Mouse (Mus musculus): ENCODE data around the gene Nme7.

Nme7 gene

DNA sequence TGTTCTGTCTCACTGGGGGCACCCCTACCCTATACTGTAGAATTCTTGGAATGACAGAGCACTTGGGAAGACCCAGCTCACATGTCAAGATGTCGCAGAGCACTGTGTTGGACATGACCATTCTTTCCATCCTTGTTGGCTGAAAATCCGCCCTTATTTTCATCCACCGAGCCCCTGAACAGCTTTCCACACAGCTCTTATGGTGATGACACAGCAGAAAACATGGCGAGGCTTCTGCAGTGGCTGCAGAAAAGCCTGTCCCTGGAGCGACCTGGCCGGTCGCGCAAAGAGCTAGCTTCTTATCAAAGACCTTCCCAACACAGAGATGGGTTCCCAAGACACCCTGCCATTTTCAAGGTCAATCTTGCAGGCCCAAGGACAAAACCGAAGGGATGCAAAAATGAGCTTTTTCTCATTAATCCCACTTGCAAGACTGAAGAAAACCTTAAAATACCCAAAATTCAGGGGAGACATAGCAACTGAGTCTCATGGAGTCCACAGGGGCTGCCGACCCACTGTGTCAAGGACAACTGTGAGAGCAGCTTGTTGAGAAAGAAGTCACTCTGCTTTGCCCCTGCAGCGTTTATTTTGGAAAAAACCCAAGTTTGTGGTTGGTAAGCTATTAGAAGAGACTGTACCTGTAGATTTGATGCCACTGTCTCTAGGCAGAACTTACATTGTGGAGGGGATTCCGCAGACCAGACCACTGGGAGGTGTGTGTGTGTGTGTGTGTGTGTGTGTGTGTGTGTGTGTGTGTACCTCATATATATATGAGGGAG, 155.4 kb downstream of the Nme7 start:
- no peak for DNase-seq (ENCODE audit: low read depth)

DNA sequence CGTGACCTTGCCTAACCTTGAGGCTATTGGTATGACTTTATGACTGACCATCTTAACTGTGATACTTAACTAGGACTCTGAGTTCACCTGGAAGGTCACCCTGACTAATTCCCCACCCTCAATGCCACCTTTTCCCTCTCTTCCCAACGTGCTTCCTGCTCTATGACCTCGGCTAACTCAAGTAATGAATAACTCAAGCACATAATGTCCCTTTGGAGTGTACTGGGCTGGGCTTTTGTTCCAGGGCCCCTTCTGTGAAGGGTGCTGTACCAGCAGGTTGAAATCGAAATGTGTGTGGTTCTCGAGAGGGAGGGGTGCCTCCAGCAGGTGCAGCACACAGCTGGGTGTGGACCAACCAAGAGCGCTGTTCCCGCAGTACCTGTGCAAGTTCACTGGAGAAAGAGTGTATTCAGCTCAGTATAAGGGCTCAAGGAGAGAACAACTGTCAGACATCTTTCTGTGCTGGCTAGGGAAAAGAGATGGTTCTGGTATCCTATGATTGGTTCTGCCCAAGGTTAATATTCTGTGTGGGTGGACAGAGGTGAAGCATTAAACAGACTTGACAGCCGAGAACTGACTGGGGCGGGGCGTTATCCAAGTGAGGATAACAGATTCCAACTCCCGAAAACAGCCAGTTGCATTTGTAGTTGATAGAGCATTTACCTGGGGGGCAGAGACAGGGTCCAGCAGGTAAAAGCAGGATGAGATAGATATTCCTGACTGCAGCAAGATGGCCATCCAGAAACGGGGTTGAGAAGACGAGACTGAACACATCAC, 157.2 kb downstream of the Nme7 start:
- no peak for DNase-seq (ENCODE audit: low read depth)

DNA sequence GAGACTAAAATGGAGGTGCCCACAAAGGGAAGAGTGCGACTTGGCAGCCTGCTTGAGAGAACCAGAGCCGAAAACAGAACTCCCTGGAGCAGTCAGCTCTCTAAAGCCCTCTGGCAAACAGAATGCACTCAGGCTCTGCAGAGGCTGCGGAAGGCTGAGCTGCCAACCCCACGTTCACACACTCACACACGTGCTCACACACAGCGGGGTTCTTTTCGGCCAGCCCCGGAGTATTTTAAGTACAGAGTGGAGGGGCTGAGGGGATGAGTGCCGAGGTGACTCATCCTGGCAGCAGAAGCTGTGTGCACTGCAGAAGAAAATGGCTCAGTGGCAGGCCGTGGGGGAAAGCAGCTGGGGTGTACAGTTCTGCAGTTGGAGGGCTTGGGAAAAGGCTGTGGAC, 157.8 kb downstream of the Nme7 start:
- DNase-seq (ENCODE audit: low read depth), result no peak

DNA sequence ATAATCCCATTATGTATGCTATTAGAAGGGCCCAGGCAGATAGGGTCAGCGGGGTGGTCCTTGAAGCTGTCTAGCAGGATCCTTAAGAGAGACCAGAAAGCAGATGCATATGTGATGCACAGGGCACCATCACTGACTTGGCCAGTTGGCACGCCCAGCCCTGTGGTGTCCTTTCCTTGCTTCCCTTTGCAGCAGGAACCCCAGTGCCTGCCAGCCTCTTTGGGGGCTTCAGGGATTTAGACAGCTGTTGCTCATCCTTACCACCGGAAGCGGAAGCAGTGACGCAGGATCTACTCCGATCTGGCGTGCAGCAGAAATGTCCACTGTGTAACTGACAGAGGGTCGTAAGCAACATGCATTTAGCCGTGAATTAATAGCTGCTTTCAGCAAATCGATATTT, 163.5 kb downstream of the Nme7 start:
- DNase-seq (ENCODE audit: low read depth), result no peak

DNA sequence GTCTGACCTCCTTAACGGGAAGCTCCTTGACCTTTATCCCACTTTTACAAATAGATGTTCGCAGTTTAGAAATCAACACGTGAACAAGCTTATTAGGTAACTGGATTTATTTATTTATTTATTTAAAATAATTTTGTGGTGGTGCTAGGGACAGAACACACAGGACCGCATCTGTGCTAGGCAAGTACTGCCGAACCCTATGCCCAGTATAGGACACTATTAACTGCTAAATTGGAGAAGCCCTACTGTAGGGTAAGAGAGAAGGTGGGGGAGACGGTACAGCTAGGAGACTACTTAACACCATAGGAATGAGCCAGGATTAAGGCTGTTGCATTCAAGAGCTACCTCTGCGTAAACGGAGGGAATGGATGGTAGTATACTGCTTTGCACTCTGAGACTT, 164.4 kb downstream of the Nme7 start:
- DNase-seq (ENCODE audit: low read depth), result no peak

DNA sequence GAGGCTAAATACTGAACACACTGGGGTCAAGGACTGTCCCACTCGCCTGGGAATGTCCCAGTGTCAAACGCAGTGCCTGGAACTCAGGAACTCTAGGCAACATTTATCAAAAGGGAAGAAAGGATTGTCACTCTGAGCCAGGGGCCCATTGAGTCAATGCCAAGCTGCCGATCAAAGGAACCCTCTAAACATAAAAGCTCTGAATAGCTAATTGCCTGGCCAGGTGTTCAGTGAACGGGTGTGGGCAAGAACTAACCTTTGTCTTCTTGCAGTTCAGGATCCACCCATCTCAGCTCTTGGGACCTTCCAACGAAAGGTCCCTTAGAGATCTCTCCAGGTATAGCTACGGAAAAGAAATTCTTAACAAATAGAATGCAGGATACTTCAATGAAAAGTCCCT, 167.1 kb downstream of the Nme7 start:
- no peak for DNase-seq (ENCODE audit: low read depth)

DNA sequence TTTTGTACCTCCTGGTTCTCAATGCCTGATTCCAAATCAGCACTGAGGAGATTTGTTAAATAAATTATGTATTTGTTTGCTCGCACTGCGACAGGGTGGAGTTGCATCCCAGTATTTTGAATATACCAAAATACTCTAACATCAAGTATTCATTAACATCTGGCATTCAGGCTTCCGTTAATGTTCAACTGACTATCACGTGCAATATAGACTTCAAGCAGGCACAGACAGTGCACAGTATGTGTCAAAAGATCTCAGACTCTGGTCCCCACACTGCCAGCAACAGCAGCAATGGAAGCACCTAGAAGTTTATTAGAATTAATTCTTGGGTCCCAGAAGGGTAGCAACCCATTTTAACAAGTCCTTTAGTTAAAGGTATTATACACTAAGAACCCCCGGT, 167.7 kb downstream of the Nme7 start:
- no peak for DNase-seq (ENCODE audit: low read depth)

DNA sequence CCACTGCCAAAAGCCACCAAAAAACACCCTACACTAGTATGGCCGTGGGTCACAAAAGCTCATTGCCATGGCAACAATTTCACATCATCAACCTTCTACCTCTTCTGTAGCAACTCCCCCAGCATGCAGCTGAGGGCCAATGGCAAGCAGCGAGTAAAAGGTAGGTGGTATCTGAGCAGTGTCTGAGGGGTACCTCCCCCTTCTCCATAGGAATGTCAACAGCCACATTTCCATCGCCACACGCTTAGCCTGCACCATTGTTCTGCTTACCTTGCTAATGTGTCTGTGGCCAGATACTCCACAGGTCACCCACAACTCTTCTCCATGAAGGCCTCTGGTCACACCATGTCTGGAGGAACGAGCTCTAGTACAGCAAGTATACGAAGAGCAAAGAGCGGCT, 169.5 kb downstream of the Nme7 start:
- DNase-seq (ENCODE audit: low read depth), result no peak

DNA sequence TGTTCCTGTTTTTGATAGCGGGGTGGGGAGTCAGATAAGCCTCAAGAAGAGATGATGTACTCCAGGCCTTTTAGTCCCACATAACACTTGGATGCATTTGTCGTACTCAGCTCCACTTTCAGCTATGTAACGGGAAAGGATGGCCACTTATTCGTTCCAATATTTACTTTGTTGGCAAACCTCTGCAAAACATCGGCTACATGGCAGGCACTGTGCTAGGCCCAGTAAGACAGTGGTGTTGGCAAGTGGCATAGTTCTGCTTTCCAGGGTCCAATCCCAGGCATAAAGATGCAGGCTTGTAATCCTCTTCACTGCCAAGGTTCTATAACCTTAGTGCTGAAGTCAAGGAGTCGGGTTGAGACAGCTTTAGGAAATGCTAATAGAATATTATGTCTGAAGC, 170.4 kb downstream of the Nme7 start:
- no peak for DNase-seq (ENCODE audit: low read depth)

DNA sequence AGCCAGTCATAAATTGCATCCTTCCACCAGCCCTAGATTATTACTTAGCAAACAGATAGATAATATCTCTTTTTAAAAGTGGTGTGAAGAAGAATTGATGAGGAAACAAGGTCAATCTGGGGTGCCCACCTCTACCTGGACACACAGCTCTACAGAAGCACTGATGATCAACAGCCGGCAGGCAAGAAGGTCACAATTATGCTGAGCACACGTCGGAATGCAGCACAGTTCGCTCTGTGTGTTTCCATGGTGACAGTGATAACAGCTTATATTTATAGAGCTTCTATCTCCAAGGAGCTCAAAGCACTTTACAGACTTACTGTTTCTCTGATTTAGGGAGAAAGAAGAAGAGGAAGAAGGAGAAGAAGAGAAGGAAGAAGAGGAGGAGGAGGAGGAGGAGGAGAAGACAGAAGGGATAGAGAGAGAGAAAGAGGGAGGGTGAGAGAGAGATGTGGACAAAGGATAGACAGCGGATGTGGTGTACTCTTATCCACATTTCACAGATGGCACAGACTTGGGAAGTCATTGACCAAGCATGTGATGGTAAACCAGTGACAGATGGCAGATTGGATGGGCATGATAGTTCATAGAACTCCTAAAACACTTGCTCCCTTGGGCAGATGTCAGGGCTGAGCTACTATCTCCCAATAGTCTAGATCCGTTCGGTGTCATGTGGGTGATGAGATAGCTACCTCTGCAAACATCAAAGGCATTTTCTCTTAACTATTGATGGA, 171.0 kb downstream of the Nme7 start:
- DNase-seq (ENCODE audit: low read depth), result no peak

DNA sequence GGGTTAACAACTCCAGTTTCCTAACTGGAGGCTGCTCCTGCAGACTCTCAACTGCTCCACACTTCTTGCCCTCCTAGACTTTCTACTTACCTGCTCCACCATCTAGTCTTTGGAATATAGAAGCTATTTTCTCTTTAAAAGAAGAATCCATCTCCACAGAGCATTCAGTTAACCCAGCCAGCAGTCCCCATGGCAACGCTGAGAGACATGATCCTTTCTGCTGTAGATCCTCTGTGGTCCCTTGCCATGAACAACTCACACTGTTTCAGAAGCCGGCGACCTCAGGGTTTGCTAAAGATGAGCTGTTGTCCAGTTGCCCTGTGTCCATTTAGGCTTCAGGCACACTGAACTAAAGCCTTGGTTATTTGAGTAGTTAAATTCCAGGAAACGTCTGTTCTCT, 172.0 kb downstream of the Nme7 start:
- no peak for DNase-seq (ENCODE audit: low read depth)

DNA sequence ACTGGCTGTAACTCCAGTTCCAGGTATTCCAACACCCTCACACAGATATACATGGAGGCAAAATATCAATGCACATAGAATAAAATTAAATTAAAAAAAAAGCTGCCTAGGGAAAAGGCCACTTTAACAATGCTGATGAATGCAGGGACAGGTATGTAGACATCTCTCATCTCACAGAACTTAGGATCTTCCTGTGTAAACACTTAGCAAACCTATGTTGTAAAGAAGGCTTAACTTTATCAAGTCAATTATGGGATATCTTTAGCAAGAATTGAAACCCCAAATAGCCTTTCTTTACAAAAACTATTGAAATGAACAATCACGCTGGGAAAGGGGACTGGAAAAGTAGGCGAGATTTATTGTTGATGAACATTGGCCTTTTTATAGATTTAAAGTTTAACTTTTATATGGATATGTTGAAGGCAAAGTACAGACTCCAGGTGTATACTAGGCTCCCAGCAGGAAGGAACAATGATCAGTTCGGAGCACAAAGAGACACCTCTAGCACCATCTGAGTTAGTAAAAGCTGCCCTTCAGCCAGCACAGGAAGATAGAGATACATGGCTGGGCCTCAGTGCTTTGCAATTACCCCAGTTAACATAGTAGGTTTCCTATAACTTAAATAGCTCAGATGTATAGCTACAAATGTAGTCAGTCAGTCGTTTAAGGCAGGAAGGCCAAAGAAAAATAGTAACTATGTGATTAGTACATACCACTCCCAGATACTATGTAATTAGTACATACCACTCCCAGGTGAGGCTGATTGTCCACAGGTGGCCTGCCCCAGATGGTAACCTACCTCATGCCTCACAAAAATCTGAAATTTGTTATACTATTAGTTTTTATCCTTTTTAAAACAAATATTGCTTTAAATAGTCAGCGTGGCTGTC, 177.1 kb downstream of the Nme7 start:
- no peak for DNase-seq (ENCODE audit: low read depth)

DNA sequence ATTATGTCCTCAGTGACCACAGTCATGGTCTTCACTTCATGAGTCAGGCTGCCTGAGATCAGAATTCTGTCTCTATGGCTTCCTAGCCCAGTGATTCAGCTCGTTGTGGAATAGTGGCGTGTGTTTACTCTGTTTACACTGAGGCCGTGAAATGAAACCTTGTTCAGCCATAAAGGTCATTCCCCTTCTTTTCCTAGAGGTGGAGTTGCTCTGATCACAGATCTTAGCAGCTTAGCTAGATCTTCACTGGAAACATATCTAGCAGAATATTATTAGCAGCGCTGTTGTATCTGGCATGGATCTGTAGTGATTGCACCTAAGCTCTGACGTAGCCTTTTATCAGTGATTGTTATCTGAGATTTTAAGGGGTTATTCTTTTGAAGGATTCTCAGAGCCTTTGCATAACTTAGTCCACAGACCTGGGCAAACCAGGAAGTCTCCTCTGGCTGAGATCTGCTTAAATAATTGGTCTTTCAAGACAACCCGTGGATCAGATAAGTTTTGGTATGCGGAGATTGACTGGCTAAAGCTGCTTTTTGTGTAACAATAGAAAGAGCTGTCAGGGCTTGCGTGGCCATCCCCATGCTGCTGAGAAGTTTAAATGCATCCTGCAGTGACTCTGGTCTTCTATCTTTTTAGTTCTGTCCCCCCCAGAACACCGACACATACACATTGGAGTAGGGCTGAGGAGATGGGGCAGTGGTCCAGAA, 177.9 kb downstream of the Nme7 start:
- no peak for DNase-seq (ENCODE audit: low read depth)

DNA sequence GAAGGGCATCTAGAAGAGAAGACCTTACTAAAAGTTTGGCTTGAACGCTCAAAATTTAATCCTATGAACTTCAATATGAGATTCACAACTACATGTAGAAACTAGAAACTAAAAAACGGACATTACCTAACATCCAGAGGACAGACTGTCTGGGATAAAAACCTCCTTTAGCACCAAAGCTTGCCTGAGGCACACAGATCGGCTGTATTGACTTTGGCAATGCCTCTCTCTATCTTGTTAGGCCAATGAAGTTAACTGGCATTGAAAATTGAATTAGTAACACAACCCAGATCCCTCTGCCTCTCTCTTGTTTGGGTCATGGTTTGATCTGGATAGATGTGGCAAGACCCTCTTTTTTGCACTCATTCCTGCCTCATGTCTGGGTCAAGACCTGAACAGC, 178.9 kb downstream of the Nme7 start:
- DNase-seq (ENCODE audit: low read depth), result no peak

DNA sequence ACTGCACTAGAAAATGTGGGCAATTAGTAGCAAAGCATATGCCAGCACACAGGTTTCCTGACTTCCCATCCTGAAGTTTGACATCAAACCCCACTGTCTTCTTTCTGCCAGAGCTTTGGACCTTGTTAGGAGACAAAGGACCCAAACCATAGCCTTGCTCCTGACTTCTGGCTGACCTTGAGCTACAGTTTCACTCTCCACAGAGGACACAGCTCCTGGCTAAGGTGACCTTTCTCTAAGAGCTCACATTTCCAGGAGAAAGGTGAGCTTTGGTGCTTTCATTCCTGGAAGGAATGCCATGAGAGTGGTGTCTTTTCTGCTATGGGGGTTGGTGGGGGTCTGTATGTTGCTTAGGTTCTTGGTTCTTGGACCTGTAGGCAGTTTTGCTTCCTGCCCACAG, 179.8 kb downstream of the Nme7 start:
- DNase-seq (ENCODE audit: low read depth), result no peak
